Mouse (Mus musculus) right cerebral cortex, postnatal 4 days (tissue): Measurements from ENCODE around the gene Atp13a5.
A peak's percentile ranks its signal among the peaks of the same experiment; 100 is the strongest.

Source experiments
- DNase-seq: peaks from one replicate; pipeline ENCODE4 v3.0.0-alpha.2; 2022

Gene Atp13a5

DNA sequence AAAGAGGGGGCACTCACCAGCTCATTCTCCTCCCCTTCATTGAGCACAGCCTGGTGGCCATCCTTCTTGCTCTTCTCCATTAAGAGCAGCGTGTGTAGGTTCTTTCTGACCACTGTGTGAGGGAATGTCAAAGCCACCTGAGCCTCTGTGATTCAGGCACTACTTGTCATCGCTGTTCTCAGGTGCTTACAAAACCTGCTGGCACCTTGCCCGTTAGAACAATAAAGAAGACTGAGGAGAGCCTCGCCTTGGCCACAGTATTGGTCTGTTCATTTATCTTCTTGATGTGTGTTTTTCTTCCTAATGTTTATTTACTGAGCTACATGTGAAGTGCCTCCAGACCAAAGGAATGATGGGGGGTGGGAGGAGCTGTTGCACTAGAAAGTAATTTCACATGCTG, at the start of gene Atp13a5:
Gene Atp13a5 (minus strand): TSS at position 275 of the 400 bp plus-strand sequence.
- no peak for DNase-seq

DNA sequence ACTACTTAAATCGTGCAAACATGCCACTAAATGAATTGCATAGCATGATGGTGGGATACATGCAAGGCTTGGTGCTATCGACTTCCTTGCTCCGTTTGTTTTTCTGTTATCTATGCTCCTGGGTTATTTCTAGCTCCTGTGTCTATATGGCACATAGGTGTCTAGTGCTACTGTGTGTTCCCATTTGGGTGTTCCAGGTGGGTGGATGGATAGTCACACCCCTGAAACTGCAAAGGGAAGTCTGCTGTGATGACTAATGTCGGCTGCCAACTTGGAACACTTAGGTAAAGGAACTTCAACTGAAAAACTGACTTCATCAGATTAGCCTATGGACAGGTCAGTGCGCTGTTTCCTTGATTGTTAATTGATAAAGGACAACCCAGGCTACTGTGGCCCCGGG, 36.3 kb upstream of the Atp13a5 start:
- no peak for DNase-seq

DNA sequence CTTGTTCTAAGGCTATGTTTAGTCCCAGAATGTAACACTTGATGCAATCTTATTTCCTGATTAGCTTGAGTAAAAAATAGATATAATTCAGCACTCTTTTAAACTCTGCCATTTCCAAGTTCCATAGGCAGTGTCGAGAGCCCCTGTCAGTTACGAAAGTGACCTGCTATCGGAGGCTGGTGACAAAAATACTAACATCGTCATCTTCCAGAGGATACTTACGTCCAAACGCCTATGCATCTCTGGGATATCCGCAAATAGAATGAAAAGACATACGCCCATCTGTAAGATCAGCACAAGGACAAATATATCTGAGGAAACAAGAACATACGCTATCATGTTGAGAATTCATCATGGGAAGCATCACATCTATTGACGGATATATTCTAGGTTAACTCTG, 28.8 kb upstream of the Atp13a5 start:
- no peak for DNase-seq

DNA sequence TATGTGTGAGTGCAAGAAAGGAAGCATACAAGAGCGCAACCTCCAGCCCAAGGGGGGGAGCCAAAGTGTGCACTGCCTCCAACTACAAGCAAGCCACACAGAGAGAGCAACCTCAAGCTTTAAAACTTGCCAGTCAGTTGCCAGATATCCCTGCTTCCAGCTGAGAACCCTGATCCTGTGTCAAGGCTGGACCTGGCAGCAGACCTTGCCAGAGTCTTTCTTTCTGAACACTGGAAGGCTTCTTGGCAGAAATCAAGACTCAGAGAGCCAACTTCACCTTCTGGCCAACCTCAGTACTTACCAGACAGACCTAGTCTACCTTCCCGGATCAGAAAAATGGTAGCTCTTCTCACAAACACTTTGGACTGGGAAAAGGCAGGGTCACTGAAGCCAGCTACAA, 20.5 kb upstream of the Atp13a5 start:
- no peak for DNase-seq

DNA sequence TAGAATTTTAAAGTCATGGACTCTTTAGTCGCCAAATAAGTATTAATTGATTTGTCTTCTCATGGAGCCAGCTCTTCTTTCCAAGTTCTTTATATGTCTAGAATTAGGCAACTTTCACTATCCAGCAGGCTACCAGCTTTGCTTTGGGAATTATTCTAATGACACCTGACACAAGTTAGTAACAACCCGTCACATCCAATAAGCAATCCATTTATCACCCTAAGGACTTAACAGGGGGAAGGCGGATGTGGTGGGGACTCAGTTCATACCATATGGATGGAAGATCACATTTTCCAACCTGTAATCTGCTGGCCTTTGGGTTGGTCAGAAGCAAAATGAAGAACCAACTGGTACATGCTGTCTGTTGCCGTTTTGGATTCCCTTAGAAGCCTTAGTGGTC, 6.2 kb upstream of the Atp13a5 start:
- DNase-seq = no peak

DNA sequence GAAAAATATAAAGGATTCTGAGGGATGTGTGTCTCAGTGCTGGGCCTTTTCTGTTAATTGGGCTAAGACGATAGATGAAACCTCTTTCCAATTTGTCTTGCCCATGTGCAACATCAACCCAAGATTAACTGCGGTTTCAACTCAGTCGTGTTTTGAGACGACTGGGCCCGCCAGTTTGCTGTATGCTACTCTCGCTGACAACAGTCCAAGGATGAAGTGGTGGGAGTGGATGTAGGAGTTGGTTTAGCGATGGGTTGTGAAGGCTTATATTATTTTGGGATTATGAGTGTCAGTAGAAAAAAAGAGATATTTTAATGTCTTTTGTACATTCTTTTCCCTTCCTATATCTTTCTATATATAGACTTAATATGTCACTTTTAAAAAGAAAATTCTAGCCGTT, 3.9 kb downstream of the Atp13a5 start:
- no peak for DNase-seq

DNA sequence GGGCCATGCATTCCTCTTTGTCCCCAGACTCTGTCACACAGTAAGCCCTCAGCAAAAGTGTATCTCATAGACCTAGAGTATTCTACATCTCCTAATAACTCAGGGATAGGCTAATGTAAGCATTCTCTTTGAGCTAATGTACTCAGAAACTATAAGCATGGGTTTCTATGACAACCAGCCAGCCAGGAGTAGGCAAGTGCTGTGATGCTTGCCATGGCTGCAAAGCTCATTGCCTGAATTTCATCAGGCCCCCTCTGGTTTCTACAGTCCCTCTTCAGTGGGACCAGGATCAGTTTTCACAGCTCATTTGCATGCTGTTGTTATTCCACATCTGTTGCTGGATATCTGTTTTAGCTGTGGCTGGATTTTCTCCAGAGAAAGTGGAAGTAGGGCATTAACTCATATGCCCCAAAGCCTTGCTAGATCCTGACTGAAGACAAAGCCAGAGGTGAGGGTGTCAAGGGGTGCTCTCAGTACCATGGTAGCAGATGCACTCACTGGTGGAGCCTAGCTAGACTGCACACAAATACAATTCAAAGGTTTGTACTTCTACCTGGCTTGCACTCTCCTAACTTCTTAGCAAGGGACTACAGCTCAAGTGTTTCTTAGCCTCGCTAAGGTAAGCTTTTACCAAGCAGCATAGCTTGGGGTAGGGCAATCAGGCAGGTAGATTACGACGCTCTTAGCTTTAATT, 47.0 kb downstream of the Atp13a5 start:
- DNase-seq = peak; percentile 29

DNA sequence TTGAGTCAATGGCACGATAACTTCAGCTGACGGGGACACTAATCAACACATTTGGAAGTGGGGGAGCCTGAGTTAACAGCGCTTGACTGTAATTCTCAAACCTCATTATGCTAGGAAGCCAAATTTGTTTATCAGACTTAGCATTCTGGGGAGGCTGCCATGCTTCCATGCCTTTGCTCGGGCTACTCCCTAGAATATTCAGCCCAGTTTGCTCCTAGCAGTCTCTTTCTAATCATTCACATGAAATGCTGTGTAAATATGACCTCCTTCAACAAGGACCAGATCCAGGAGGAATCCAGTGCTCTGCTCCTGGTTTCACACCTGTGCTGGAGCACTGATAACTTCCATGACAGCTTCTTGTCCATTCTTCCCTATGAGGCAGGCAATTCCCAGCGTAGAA, 47.6 kb downstream of the Atp13a5 start:
- DNase-seq = no peak

DNA sequence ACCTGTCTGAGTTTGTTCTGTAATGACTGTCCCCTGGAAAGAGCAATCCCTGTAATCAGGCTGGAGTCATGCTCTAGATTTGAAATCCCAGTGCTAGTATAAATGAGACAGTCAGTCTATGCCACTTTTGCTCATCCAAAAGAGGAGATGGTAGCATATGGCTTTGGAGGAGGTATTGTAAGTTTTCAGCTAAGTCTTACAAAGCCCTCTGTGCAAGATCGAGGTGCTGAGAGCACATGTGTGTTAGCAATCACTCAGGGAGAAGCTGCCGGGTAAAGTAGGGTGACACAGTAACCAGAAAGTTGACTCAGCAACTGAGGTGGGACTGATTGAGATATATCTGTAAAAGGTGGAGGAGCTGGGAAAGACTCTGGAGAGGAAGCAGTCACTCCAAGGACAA, 49.3 kb downstream of the Atp13a5 start:
- DNase-seq = no peak

DNA sequence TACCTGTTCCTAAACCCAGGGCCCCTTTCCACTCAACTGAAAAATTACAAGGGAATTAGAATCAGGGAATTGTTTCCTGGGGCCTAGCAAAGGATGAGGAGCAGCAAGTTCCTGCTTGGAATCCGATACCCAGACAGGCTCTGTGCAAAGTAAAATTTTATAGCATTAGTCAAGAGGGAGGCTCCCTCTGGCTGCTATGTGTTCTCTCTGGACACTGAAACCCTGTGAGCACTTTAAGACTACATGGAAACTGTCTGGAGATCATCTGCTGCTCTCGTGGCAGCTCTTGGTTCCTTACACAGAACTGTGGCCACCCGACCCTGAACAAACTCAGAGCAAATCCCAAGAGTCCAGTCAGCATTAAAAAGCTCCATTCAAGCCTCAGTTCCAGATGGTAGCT, 50.6 kb downstream of the Atp13a5 start:
- DNase-seq = no peak

DNA sequence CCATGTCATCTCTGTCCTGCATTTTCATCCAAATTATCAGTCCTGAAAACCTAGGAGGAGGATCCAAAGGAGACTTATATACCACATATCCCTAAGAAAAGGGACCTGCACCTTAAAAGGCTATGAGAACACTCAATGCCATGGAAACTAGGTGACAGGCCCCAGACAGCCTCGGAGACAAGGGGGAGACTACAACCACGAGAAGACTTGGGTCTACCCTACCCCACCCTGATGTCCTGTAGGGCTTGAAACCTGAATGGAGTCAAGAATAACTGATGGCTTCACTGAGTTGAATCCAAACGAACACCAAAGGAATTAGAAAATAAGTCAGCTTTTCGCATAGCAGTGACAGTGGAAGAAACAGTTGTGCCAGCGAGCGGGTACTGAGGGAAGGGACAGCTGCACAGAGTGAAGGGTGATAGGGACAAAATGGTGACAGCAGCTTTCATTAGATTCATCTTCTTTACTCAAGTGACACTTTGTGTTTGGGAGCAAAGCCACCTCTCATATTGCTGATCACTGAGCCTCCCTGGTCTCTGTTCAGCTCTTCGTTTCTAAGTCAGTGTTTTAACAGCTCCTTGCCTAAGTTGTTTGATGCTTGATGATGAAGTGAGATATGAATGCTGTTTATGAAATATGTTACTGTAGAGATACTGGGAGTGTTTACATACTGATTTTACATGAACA, 53.2 kb downstream of the Atp13a5 start:
- no peak for DNase-seq

DNA sequence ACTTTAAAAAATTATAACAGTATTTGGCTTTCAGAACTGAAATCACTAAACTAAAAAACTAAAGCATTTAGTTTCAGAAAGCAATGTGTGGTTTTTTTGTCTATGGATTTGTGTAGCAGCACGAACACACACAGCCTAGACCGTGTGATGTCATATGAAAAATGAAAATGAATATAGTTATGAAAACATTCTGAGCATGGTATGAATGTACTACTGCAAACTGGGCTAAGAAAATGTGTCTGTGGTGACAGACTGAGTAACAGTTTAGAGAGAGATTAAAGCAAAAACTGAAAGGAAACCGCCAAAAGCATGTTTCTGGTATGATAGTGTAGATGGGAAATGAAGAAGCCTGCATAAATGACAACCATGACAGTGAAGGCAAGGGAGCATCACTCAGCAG, 57.8 kb downstream of the Atp13a5 start:
- DNase-seq = no peak

DNA sequence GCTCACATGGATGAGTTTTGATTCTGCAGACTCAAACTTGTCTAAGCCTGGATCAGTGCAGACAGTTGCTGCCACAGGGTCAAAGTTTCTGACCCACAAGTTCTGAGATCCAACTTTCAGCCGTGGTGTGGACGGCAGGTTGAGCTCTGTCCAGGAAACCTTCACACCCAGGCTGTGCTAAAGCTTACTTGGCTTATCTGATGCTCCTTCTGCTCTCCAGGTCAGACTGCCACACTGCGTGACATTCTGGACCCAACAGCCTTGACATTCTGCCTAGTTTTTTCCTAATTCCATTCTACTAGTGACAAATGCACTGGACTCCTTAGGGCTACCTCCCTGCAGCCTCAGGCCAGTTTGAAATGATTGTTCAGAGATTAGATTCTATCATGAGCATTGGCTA, 63.1 kb downstream of the Atp13a5 start:
- DNase-seq = no peak

DNA sequence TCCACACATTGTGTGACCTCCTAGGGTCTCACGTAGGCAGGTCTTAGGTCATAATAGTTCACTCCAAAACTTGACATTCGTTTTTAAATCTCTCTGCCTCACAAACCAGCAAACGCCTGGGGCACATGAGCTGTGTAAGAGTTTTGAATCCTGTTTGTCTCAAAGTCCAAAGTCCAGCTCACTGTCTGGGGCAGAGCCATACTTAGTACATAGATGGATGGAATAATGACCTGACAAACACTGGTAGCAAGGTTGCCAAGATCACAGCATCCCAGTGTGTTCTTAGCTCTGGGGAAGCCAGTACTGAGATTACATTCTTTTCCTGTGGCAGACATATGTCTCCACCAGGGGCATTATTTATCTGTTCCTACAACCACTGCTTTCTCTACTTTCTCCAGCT, 63.5 kb downstream of the Atp13a5 start:
- DNase-seq = no peak

DNA sequence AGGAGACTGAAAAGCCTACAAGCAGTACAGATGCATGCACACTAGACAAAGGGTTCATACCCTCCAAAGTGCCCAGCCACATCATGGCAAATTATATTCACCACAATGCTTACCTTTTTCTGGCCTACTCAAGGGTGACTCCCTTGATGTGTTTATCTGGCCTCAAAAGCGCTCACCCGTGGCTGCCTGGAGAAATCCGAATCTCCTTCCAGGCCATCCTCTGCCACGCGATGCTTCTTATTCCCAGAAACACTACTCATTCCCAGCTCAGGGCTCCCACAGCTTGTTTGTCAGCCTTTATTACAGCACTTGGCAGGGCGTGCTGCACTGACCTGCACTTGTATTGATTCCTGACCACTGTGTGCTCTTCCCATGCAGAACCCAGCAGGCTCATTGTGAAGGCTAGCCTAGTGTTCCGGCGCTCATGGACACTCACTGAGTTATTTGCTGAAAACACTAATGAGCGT, 80.9 kb downstream of the Atp13a5 start:
- DNase-seq = no peak

DNA sequence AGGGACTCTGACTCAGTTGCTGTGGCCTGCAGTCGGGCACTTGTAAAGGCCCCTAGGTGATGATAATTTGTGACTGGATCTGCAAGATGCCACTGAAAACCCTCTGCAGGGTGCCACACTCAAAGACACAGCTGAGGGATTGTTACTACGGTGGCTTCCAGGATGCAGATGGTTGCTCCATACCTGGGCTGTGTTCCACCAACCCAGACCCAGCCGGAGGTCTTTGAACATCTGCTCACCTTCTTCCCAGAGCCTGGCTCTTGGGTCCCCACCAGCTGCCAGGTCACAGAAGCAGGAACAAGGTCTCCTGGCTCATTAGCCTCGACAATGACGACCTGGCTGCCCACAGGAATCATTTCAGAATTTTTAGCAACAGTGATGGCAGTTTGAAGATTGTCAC, 97.8 kb downstream of the Atp13a5 start:
- no peak for DNase-seq

DNA sequence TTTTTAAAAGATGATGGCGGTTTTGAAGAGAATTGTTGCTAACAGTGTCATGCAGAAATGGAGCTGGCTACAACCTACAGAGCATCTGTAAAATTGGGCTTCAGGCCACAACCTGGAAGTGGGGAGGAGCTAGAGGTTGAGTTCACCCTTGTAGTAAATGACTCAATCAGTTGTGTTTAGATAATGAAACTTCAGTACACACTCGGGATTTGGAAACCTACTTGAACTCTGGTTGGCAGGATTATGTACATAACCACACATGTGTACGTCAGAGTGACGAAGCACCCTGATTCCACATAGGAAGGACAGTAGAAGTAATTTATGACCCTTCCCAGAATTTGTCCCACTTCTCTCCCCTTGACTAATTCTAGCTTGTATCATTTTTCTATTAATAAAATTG, 124.2 kb downstream of the Atp13a5 start:
- DNase-seq = no peak

DNA sequence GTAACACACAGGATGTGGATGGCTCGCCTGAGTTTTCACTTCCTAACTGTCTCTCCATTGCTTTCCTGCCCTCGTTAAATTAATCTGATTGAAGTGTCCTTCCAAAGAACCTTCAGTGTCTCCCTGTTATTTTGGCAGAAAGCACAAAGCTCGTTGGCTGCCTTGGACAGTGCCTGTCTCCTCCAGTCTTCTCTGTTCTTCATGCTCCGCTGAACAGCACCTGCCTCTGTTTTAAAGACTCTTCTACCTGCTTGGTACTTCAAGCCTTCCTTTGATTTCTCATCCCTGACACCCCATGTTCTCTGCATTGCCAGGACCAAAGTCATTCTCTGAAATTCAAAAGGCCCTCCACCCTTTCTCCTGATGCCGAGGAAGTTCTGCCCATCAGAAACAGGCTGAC, 142.6 kb downstream of the Atp13a5 start:
- DNase-seq = no peak

DNA sequence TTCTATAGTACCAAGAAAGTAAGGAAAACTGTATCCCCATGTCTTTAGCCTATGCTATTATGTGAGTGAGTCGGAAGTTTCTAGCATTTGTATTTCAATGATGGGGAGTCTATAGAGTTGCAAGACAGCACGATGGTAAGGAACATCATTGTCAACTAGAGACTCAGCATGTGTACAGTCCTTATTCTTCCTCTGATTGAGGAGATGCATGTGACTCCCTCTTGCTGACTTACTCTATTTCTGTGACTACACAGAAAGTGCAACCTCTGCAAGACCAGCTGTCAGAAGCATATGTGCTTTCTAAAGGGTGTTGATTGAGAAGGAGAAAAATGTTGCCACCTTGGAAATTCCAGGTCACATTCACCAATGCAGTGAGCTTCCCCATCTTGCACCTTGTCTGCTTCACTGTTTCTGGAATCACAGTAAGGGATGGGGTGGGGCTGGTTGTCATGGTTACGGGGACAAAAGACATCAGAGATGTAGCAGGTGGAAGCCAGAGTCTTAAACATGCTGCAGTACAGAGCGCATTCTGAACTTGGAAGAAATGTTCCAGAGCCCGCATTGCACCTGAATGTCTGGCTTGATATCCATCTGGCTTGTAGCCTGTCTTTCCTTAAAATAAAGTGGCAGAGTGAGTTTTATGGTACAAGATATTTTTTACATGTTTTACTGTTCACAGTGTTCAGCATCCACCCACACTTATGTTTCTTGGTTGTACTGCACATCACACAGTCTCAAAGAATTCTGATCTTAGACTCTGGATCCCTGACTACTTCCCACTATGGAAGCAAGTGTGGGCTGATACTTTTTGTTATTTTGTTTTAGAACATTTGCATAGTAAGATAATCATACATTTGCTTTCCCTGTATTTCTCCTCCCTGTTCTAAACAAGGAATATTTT, 161.9 kb downstream of the Atp13a5 start:
- DNase-seq = peak; percentile 40

DNA sequence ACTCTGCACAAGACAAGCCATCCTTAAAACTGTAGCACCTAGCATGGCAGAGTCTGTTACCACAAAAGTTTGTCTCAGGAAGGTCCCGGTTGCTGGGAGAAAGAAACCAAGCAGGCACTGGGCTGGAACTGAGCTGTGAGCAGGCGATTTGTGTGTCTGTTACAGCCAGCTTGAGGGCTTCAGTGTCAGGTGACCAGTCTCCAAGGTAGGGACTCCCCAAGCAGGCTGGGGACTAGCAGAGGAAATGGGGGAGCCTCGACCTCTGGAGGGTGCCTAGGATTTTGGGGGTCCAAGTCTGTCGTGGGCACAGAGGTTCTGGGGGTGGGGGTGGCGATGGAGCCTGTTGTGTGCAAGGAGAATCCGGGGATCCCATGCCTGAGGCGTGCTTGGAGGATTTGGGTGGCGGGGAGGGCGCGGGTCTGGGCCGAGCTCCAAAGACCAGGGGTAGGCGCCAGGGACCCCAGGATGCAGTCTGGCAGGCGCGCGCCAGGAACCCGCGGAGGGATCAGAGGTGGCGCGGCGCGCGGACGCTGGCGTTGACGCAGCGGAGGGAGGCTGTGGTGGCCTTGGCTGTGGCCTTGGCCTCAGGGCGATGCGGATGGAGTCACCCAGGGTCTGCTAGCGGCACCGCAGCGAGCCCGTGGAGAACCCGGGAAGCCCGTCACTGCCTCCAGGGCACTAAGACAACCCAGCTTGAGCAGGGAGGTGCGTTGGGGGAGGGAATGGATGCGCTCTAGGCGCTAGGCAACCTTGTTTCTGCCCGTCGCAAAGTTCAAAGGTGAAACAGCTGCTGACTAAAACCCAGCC, 168.7 kb downstream of the Atp13a5 start, which contains the start of gene Hrasls:
Gene Hrasls (plus strand): TSS at position 91 of the 807 bp plus-strand sequence.
- peak; percentile 45 for DNase-seq

DNA sequence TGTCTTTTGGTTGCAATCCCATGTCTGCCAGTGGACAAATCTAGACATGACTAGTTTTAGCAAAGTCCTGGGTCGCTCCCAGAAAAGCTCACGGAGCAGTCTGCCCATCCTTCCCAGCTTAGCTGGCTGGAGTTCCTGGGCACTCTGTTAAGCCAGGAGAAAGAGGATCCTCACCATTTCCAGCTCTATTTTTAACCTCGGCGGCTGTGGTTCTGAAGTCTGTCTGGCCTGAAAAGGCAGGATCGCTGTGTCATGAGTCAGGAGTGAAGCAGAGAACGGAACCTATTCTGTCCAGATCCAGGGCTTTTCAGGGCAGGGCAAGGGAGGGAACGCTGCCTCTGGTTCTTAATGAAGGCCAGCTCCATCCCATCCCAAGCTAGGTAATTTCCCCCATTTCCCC, 169.7 kb downstream of the Atp13a5 start:
- DNase-seq = no peak

DNA sequence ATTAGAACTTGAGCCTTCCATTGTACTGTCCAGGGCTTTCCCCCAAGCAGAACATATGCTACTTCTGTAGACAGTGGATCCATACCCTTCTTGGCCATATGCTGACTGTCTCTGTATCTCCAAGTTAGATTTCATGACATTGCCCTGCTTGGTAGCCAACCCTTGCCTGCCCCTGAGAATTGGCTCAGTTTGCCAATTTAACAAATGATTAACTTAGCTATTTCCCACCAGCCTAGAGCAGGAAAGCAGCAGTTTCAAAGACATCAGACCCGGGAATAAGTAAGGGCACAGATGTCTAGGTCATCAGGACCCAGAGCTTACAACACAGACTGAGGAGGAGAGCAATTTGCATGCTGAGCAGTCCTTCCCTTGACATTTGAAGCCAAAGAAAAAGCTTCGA, 173.0 kb downstream of the Atp13a5 start:
- DNase-seq = no peak

DNA sequence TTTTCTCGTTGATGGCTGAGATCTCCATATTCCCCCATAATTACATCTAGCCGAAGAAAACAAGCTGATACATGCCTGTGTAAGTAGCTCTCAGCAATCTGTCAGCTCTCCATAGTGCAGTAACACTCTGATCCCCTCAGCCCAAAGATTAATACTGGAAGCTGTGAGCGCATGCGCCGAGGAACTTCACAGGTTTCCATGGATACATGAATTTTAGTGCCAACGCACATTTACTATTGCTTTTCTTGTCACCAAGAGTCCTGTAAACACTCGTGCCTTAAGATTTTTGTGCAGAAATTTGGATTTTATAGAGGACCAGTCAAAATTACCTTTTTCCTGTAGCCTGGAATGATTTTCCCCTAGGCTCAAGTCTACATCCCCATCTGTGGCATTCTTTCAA, 173.7 kb downstream of the Atp13a5 start:
- peak; percentile 56 for DNase-seq
